Mouse (Mus musculus): ENCODE results near the gene Mrpl55. TPM values are rescaled to one million over a fixed set of nuclear protein-coding genes. Genes with fewer than 3 reads are reported as not detected.

Gene Mrpl55
- total and polyA plus RNA-seq, 3 experiments: 68.5 to 75.5 TPM; not detected in 1

DNA sequence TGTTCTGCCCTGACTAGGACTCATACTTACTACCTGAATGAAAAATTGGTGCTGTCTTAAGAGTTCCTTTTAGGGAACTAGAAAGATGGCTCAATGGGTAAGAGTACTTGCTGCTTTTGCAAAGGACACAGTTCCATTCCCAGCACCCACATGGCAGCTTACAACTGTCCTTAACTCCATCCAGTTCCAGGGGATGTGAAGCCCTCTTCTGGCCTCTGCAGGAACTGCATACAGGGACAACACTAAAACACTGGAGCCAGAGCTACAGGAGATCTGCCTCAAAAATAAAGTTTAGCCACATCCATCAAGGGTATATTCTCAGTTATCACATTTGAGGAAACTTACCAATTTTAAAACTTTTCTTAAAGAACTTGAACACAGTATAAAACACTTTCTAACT lies 16.8 kb downstream of the Mrpl55 start (continued):
- TF ChIP-seq MAX (IDR thresholded peaks at IDR 0.05; ENCODE audit: low read length): no peak
- no peak for TF ChIP-seq MAFK (IDR thresholded peaks at IDR 0.05; ENCODE audit: borderline replicate concordance, low read depth, low read length)

GRCm38 (mm10) chr11:59221604-59222003 lies 19.3 kb downstream of the Mrpl55 start:
- peaks cover 96% of the 10 kb centered on the region for H3K79me2 ChIP-seq (ENCODE audit: control insufficient read depth, insufficient read depth, low read length, poor library complexity)
- H3K4me3 ChIP-seq (ENCODE audit: control insufficient read depth in 1 of 2, insufficient read depth in 1 of 2, low read depth in 2 of 2, low read length in 2 of 2): no peak overlapping the region
- no peak overlapping the region for H3K27ac ChIP-seq (ENCODE audit: control insufficient read depth, low read depth, low read length)
- no peak overlapping the region for H3K9ac ChIP-seq (ENCODE audit: control insufficient read depth, low read depth, low read length, poor library complexity, severe bottlenecking)
- DNase-seq (ENCODE audit: low read depth, low spot score): peak; percentile 57
- H3K4me1 ChIP-seq (ENCODE audit: control insufficient read depth in 1 of 2, insufficient read depth in 2 of 2, low read length in 2 of 2): peaks cover 44 to 60% of the 10 kb centered on the region in 2 experiments
- H3K27me3 ChIP-seq (ENCODE audit: control insufficient read depth in 1 of 2, insufficient read depth in 2 of 2, low read length in 2 of 2): no peaks in the 10 kb centered on the region
- TF ChIP-seq KAT2A (conservative IDR thresholded peaks at IDR 0.05; ENCODE audit: low read depth, low read length) (no peak), JUND (IDR thresholded peaks at IDR 0.05; ENCODE audit: low read depth, low read length) (no peak), E2F4 (IDR thresholded peaks at IDR 0.05; ENCODE audit: borderline replicate concordance, low read depth, low read length) (no peak), MEF2A (IDR thresholded peaks at IDR 0.05; ENCODE audit: extremely low read depth, insufficient replicate concordance, low read depth, low read length, poor library complexity, severe bottlenecking) (no peak), MAZ (IDR thresholded peaks at IDR 0.05; ENCODE audit: low read depth, low read length) (no peak), MYB (IDR thresholded peaks at IDR 0.05; ENCODE audit: low read depth, low read length) (no peak), ELF1 (IDR thresholded peaks at IDR 0.05; ENCODE audit: low read depth, low read length) (no peak), TBP (IDR thresholded peaks at IDR 0.05; ENCODE audit: low read depth, low read length) (no peak), CHD2 (IDR thresholded peaks at IDR 0.05; ENCODE audit: low read length) (no peak)
- no peaks in the 10 kb centered on the region for H3K9me3 ChIP-seq (replicated peaks; ENCODE audit: insufficient read depth, low read length)
- peaks cover 24 to 80% of the 10 kb centered on the region in 2 experiments for H3K36me3 ChIP-seq (ENCODE audit: control insufficient read depth in 1 of 2, insufficient read depth in 2 of 2, low read length in 2 of 2)

DNA sequence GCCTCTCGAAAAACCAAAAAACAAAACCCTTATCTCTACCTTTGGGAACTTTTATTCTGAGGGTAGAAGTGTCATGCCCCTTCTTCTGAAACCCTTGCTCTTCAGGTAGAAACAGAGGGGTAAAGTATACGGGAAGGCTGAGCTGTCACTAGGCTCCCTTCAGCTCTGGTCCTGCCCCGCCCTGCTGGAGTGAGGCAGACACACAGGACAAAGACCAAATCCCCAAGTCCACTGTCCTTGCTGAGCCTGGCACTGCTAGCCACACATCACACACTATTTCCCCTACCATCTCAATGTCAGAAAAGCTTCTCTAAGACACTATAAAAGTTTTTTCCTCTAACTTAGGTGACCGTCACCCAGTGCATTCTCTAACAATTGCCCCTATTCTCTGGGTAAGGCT lies 20.0 kb downstream of the Mrpl55 start:
- no peak for DNase-seq (ENCODE audit: low read depth, low spot score)
- no peaks in the 10 kb centered on the region for H3K9me3 ChIP-seq (replicated peaks; ENCODE audit: insufficient read depth, low read length)
- H3K27me3 ChIP-seq (ENCODE audit: control insufficient read depth in 1 of 2, insufficient read depth in 2 of 2, low read length in 2 of 2): no peaks in the 10 kb centered on the region
- H3K27ac ChIP-seq (ENCODE audit: control insufficient read depth, low read depth, low read length): no peak overlapping the region
- no peak for TF ChIP-seq MYB (IDR thresholded peaks at IDR 0.05; ENCODE audit: low read depth, low read length)
- no peak for TF ChIP-seq POLR2AphosphoS2 (IDR thresholded peaks at IDR 0.05; ENCODE audit: low read length)
- TF ChIP-seq CTCF (IDR thresholded peaks at IDR 0.05 in 2 of 3, conservative IDR thresholded peaks at IDR 0.05 in 1 of 3; ENCODE audit: control insufficient read depth in 1 of 3, insufficient read depth in 1 of 3, low read depth in 2 of 3, low read length in 3 of 3, poor library complexity in 1 of 3, severe bottlenecking in 1 of 3): no peak
- no peak for TF ChIP-seq ZKSCAN1 (IDR thresholded peaks at IDR 0.05; ENCODE audit: low read depth, low read length)
- TF ChIP-seq JUND (IDR thresholded peaks at IDR 0.05; ENCODE audit: low read depth, low read length): no peak
- no peak for TF ChIP-seq USF1 (IDR thresholded peaks at IDR 0.05; ENCODE audit: low read depth, low read length)
- TF ChIP-seq BHLHE40 (IDR thresholded peaks at IDR 0.05; ENCODE audit: borderline replicate concordance, low read depth, low read length): no peak
- no peak for TF ChIP-seq MEF2A (IDR thresholded peaks at IDR 0.05; ENCODE audit: extremely low read depth, insufficient replicate concordance, low read depth, low read length, poor library complexity, severe bottlenecking)
- TF ChIP-seq ZMIZ1 (IDR thresholded peaks at IDR 0.05; ENCODE audit: low read depth, low read length): no peak
- TF ChIP-seq MAFK (IDR thresholded peaks at IDR 0.05; ENCODE audit: borderline replicate concordance, low read depth, low read length): no peak
- no peak for TF ChIP-seq RAD21 (IDR thresholded peaks at IDR 0.05; ENCODE audit: low read depth, low read length)
- no peak for TF ChIP-seq POLR2AphosphoS5 (IDR thresholded peaks at IDR 0.05; ENCODE audit: borderline replicate concordance, low read depth, low read length)
- no peak for TF ChIP-seq MAZ (IDR thresholded peaks at IDR 0.05; ENCODE audit: low read depth, low read length)
- TF ChIP-seq HCFC1 (IDR thresholded peaks at IDR 0.05; ENCODE audit: low read depth, low read length): no peak
- no peak for TF ChIP-seq POLR2A (IDR thresholded peaks at IDR 0.05; ENCODE audit: control insufficient read depth in 1 of 2, insufficient read depth in 1 of 2, low read depth in 1 of 2, low read length in 2 of 2, poor library complexity in 1 of 2)
- TF ChIP-seq ZNF384 (IDR thresholded peaks at IDR 0.05; ENCODE audit: low read depth, low read length): no peak
- no peak for TF ChIP-seq KAT2A (conservative IDR thresholded peaks at IDR 0.05; ENCODE audit: low read depth, low read length)
- no peak for TF ChIP-seq NRF1 (IDR thresholded peaks at IDR 0.05; ENCODE audit: insufficient read depth, low read depth, low read length, poor library complexity, severe bottlenecking)
- H3K4me1 ChIP-seq (ENCODE audit: control insufficient read depth in 1 of 2, insufficient read depth in 2 of 2, low read length in 2 of 2): peaks cover 37 to 57% of the 10 kb centered on the region in 2 experiments
- H3K36me3 ChIP-seq (ENCODE audit: control insufficient read depth in 1 of 2, insufficient read depth in 2 of 2, low read length in 2 of 2): peaks cover 23 to 77% of the 10 kb centered on the region in 2 experiments
- H3K4me3 ChIP-seq (ENCODE audit: control insufficient read depth in 1 of 2, insufficient read depth in 1 of 2, low read depth in 2 of 2, low read length in 2 of 2): no peak overlapping the region
- peaks cover 96% of the 10 kb centered on the region for H3K79me2 ChIP-seq (ENCODE audit: control insufficient read depth, insufficient read depth, low read length, poor library complexity)
- no peak overlapping the region for H3K9ac ChIP-seq (ENCODE audit: control insufficient read depth, low read depth, low read length, poor library complexity, severe bottlenecking)
